Mouse (Mus musculus) midbrain, embryonic 14.5 days (tissue): ENCODE data around the gene Ndufaf7. TPM values are rescaled to one million over a fixed set of nuclear protein-coding genes. Genes with fewer than 3 reads are reported as not detected.

ENCODE experiments used
- polyA plus RNA-seq: library from polyadenylated mRNA; unstranded; fragments of >200 nt; fragmentation: Nextera tagmentation; extraction: Ambion mirVana; gene quantifications from 2 replicates; pipeline ENCODE4 v1.2.1, GENCODE M21; 2014

Gene Ndufaf7
- polyA plus RNA-seq, 1 experiment from 2014 or later = 54.3 TPM

Other genes starting within 250 kb of the Ndufaf7 start
- gene Strn, start 199.9 kb upstream of the Ndufaf7 start, polyA plus RNA-seq = 6.2 and 8.2 TPM in 2 replicates
- gene Heatr5b, start 101.8 kb upstream of the Ndufaf7 start, polyA plus RNA-seq = 19.8 and 21.1 TPM in 2 replicates
- gene Gpatch11, start 101.6 kb upstream of the Ndufaf7 start, polyA plus RNA-seq = 44.3 and 52.5 TPM in 2 replicates
- gene Eif2ak2, start 54.6 kb upstream of the Ndufaf7 start, polyA plus RNA-seq = 2.6 and 5.0 TPM in 2 replicates
- not detected in 2 replicates for gene Sult6b1, start 30.1 kb upstream of the Ndufaf7 start, polyA plus RNA-seq
- 116 TPM in 2 replicates for gene Cebpzos, start 20.6 kb upstream of the Ndufaf7 start, polyA plus RNA-seq
- gene Cebpz, start 70 bp upstream of the Ndufaf7 start, polyA plus RNA-seq = 48.8 and 53.4 TPM in 2 replicates
- 9.1 and 19.7 TPM in 2 replicates for gene Prkd3, start 83.7 kb downstream of the Ndufaf7 start, polyA plus RNA-seq
- gene Qpct, start 114.8 kb downstream of the Ndufaf7 start, polyA plus RNA-seq = 21.1 and 26.1 TPM in 2 replicates